Mouse (Mus musculus) heart, embryonic 13.5 days (tissue): ENCODE results near the gene Car11. TPM values are rescaled to one million over a fixed set of nuclear protein-coding genes. Genes with fewer than 3 reads are reported as not detected.

Source experiments
- ATAC-seq: fragments of 200-750 bp; cut with Nextera tagmentation; 2 replicates; pipeline ENCODE4 v1.8.0; 2017; ENCODE audit warnings: moderate TSS enrichment; ENCODE audit not compliant: insufficient number of reproducible peaks, low FRiP score, low TSS enrichment; ENCODE audit errors: extremely low read depth
- H3K27ac ChIP-seq: fragments of 300-500 bp; sonication (generic); replicated peaks from 2 replicates; pipeline ENCODE4 v1.5.1; 2015; ENCODE audit warnings: moderate library complexity, mild to moderate bottlenecking, inconsistent platforms
- H3K27me3 ChIP-seq: fragments of 300-500 bp; sonication (generic); replicated peaks from 2 replicates; pipeline ENCODE4 v1.6.1; 2015; ENCODE audit warnings: mild to moderate bottlenecking, inconsistent platforms
- H3K36me3 ChIP-seq: fragments of 300-500 bp; sonication (generic); 2 replicates; pipeline ENCODE4 v1.6.1; 2015; ENCODE audit warnings: mild to moderate bottlenecking, inconsistent platforms
- H3K4me1 ChIP-seq: fragments of 300-500 bp; sonication (generic); 2 replicates; pipeline ENCODE4 v1.6.1; 2015; ENCODE audit warnings: inconsistent platforms
- H3K4me2 ChIP-seq: fragments of 300-500 bp; sonication (generic); 2 replicates; pipeline ENCODE4 v1.6.1; 2015; ENCODE audit warnings: inconsistent platforms, mild to moderate bottlenecking, moderate library complexity
- H3K4me3 ChIP-seq: fragments of 300-500 bp; sonication (generic); 2 replicates; pipeline ENCODE4 v1.5.1; 2015; ENCODE audit warnings: moderate library complexity, mild to moderate bottlenecking, inconsistent platforms
- H3K9ac ChIP-seq: fragments of 300-500 bp; sonication (generic); 2 replicates; pipeline ENCODE4 v1.6.1; 2015; ENCODE audit warnings: inconsistent platforms, mild to moderate bottlenecking, moderate library complexity
- H3K9me3 ChIP-seq: fragments of 300-500 bp; sonication (generic); 2 replicates; pipeline ENCODE4 v1.6.1; 2016; ENCODE audit warnings: inconsistent platforms
- WGBS: fragments of 180-500 bp; shearing (Covaris S2); methylation state at CpG from one replicate; pipeline ENCODE4 v1.1.7; 2015; ENCODE audit warnings: mixed read lengths; 5-methylcytosine and 5-hydroxymethylcytosine counted together
- polyA plus RNA-seq: library from polyadenylated mRNA; unstranded; fragments of >200 nt; fragmentation: Nextera tagmentation; extraction: Ambion mirVana; gene quantifications from 2 replicates; pipeline ENCODE4 v1.2.1, GENCODE M21; 2015

Car11 gene
- polyA plus RNA-seq, 1 experiment from 2014 or later = 5.4 TPM

GRCm38 (mm10) chr7:45748110-45748509, 48.5 kb downstream of the Car11 start:
- no peak overlapping the region for H3K4me3 ChIP-seq
- H3K36me3 ChIP-seq = no peaks in the 10 kb centered on the region
- no peaks in the 10 kb centered on the region; the same call in 1 of the 2 replicates for H3K9me3 ChIP-seq
- H3K9ac ChIP-seq = 0 out of 2 replicates have a peak overlapping the region, but pooled peaks have one; percentile 10
- H3K27me3 ChIP-seq = peaks cover 3% of the 10 kb centered on the region; the same call in 1 of the 2 replicates
- no peak overlapping the region for H3K4me2 ChIP-seq
- ATAC-seq = no peak
- peaks cover 20% of the 10 kb centered on the region for H3K4me1 ChIP-seq
- H3K27ac ChIP-seq = no peak overlapping the region
- 63% methylated on average over 7 of the region's 7 CpGs for WGBS

GRCm38 (mm10) chr7:45749401-45749800, 49.8 kb downstream of the Car11 start:
- H3K9me3 ChIP-seq = no peaks in the 10 kb centered on the region; the same call in 1 of the 2 replicates
- H3K4me3 ChIP-seq = no peak overlapping the region
- H3K4me2 ChIP-seq = no peak overlapping the region
- 44% methylated on average over 8 of the region's 10 CpGs for WGBS
- H3K9ac ChIP-seq = peak overlapping the region; percentile 37
- no peak for ATAC-seq
- H3K4me1 ChIP-seq = peaks cover 20% of the 10 kb centered on the region
- H3K36me3 ChIP-seq = no peaks in the 10 kb centered on the region
- H3K27me3 ChIP-seq = 0 out of 2 replicates have a peak, but pooled peaks cover 6% of the 10 kb centered on the region
- H3K27ac ChIP-seq = no peak overlapping the region

DNA sequence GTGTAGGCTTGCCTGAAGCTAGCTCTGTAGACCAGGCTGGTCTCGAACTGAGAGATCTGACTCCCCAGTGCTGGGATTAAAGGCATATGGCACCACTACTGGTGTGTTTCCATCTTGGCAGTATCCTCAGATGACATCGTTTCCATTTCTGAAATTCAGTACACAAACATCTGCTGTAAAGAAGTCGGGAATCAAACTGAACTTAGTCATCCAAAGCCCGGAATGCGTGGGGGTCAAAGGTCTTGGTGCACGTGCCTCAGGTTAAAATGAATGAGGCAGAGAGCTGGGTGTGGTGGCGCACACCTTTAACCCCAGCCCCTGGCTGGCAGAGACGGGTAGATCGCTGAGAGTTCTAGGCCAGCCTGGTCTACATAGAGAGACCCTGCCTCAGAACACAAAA, 50.5 kb downstream of the Car11 start:
- H3K4me1 ChIP-seq = peaks cover 20% of the 10 kb centered on the region
- H3K9me3 ChIP-seq = no peaks in the 10 kb centered on the region; the same call in 1 of the 2 replicates
- H3K27me3 ChIP-seq = 0 out of 2 replicates have a peak, but pooled peaks cover 6% of the 10 kb centered on the region
- 73% methylated on average over 9 of the region's 9 CpGs for WGBS
- H3K36me3 ChIP-seq = no peaks in the 10 kb centered on the region
- H3K4me3 ChIP-seq = no peak overlapping the region
- H3K4me2 ChIP-seq = no peak overlapping the region
- H3K27ac ChIP-seq = no peak overlapping the region
- no peak overlapping the region for H3K9ac ChIP-seq
- ATAC-seq = no peak

Other genes with a start within 250 kb of the Car11 start
- gene Ftl1, start 240.0 kb upstream of the Car11 start, polyA plus RNA-seq = 5,089 and 5,516 TPM in 2 replicates
- 124 and 139 TPM in 2 replicates for gene Bax, start 232.9 kb upstream of the Car11 start, polyA plus RNA-seq
- gene Tulp2, start 218.0 kb upstream of the Car11 start, polyA plus RNA-seq = 0.74 and 1.0 TPM in 2 replicates
- not detected in 2 replicates for gene Gm45808, start 213.0 kb upstream of the Car11 start, polyA plus RNA-seq
- gene Dhdh, start 211.0 kb upstream of the Car11 start, polyA plus RNA-seq = 3.9 TPM in 2 replicates
- 175 and 177 TPM in 2 replicates for gene Nucb1, start 189.4 kb upstream of the Car11 start, polyA plus RNA-seq
- gene Ppp1r15a, start 173.6 kb upstream of the Car11 start, polyA plus RNA-seq = 38.5 and 49.6 TPM in 2 replicates
- 1.1 and 1.2 TPM in 2 replicates for gene Plekha4, start 173.5 kb upstream of the Car11 start, polyA plus RNA-seq
- 0.43 and 0.52 TPM in 2 replicates for gene Hsd17b14, start 144.9 kb upstream of the Car11 start, polyA plus RNA-seq
- gene Bcat2, start 129.7 kb upstream of the Car11 start, polyA plus RNA-seq = 65.4 and 66.3 TPM in 2 replicates
- gene Fgf21, start 84.4 kb upstream of the Car11 start, polyA plus RNA-seq = not detected in 2 replicates
- gene Fut1, start 82.6 kb upstream of the Car11 start, polyA plus RNA-seq = not detected in 2 replicates
- gene Izumo1, start 78.0 kb upstream of the Car11 start, polyA plus RNA-seq = 0.11 and 0.19 TPM in 2 replicates
- gene Rasip1, start 72.4 kb upstream of the Car11 start, polyA plus RNA-seq = 17.1 and 18.9 TPM in 2 replicates
- gene Mamstr, start 59.9 kb upstream of the Car11 start, polyA plus RNA-seq = 3.3 and 5.0 TPM in 2 replicates
- 0.86 and 1.1 TPM in 2 replicates for gene Fut2, start 33.4 kb upstream of the Car11 start, polyA plus RNA-seq
- 0.11 TPM in 1 of 2 replicates, not detected in the other for gene Ntn5, start 15.8 kb upstream of the Car11 start, polyA plus RNA-seq
- gene Sec1, start 5.4 kb upstream of the Car11 start, polyA plus RNA-seq = 0.29 and 0.47 TPM in 2 replicates
- 2.2 and 3.5 TPM in 2 replicates for gene Dbp, start 5.2 kb downstream of the Car11 start, polyA plus RNA-seq
- 630 and 695 TPM in 2 replicates for gene Rpl18, start 15.6 kb downstream of the Car11 start, polyA plus RNA-seq
- gene Sphk2, start 18.2 kb downstream of the Car11 start, polyA plus RNA-seq = 16.7 and 17.5 TPM in 2 replicates
- gene Fam83e, start 21.4 kb downstream of the Car11 start, polyA plus RNA-seq = 0.20 and 0.31 TPM in 2 replicates
- gene Spaca4, start 26.0 kb downstream of the Car11 start, polyA plus RNA-seq = not detected in 2 replicates
- 0.62 and 0.80 TPM in 2 replicates for gene Lmtk3, start 83.9 kb downstream of the Car11 start, polyA plus RNA-seq
- gene Sult2b1, start 84.8 kb downstream of the Car11 start, polyA plus RNA-seq = 0.24 and 0.38 TPM in 2 replicates
- gene Cyth2, start 114.7 kb downstream of the Car11 start, polyA plus RNA-seq = 90.1 and 103 TPM in 2 replicates
- 0.39 and 0.43 TPM in 2 replicates for gene Kcnj14, start 124.9 kb downstream of the Car11 start, polyA plus RNA-seq
- gene Grwd1, start 131.1 kb downstream of the Car11 start, polyA plus RNA-seq = 41.9 and 44.1 TPM in 2 replicates
- 56.4 and 58.7 TPM in 2 replicates for gene Kdelr1, start 172.9 kb downstream of the Car11 start, polyA plus RNA-seq
- gene Grin2d, start 178.5 kb downstream of the Car11 start, polyA plus RNA-seq = 0.13 and 0.23 TPM in 2 replicates
- gene Syngr4, start 196.9 kb downstream of the Car11 start, polyA plus RNA-seq = 0.90 and 1.1 TPM in 2 replicates
- 5.8 and 6.8 TPM in 2 replicates for gene Tmem143, start 197.1 kb downstream of the Car11 start, polyA plus RNA-seq
- 84.1 and 92.1 TPM in 2 replicates for gene Emp3, start 221.6 kb downstream of the Car11 start, polyA plus RNA-seq
- gene Ccdc114, start 224.2 kb downstream of the Car11 start, polyA plus RNA-seq = 2.7 and 3.4 TPM in 2 replicates